Mouse (Mus musculus): ENCODE results near the gene Pygo2.
A peak's percentile ranks its signal among the peaks of the same experiment; 100 is the strongest.

Gene Pygo2

GRCm38 (mm10) chr3:89456726-89457665 is 27.0 kb downstream of the Pygo2 start:
- peak; percentile 87 for DNase-seq (ENCODE audit: low read depth)

GRCm38 (mm10) chr3:89458372-89458964 is 28.5 kb downstream of the Pygo2 start:
- peak; percentile 81 for DNase-seq (ENCODE audit: low read depth)

- peak; percentile 93 for DNase-seq (ENCODE audit: low read depth)
These were observed 29.2 kb downstream of the Pygo2 start for GRCm38 (mm10) chr3:89458965-89459807.

- no peak for DNase-seq (ENCODE audit: low read depth)
These were observed 38.3 kb downstream of the Pygo2 start for GRCm38 (mm10) chr3:89468268-89468667.

GRCm38 (mm10) chr3:89472280-89472679 is 42.3 kb downstream of the Pygo2 start:
- no peak for DNase-seq (ENCODE audit: low read depth)

- DNase-seq (ENCODE audit: low read depth), result no peak
These were observed 43.8 kb downstream of the Pygo2 start for GRCm38 (mm10) chr3:89473838-89474237.

- DNase-seq (ENCODE audit: low read depth), result no peak
These were observed 49.0 kb downstream of the Pygo2 start for GRCm38 (mm10) chr3:89479055-89479454.

GRCm38 (mm10) chr3:89481488-89481887 is 51.5 kb downstream of the Pygo2 start:
- DNase-seq (ENCODE audit: low read depth), result peak; percentile 49

GRCm38 (mm10) chr3:89482249-89482648 is 52.2 kb downstream of the Pygo2 start:
- DNase-seq (ENCODE audit: low read depth), result no peak

All from c-Kit-positive CD71-positive TER-119-negative erythroid progenitor cells, embryonic 14.5 days (primary cell).